Mouse (Mus musculus): ENCODE measurements around the gene Evpl.
A peak's percentile ranks its signal among the peaks of the same experiment; 100 is the strongest.

Gene Evpl

DNA sequence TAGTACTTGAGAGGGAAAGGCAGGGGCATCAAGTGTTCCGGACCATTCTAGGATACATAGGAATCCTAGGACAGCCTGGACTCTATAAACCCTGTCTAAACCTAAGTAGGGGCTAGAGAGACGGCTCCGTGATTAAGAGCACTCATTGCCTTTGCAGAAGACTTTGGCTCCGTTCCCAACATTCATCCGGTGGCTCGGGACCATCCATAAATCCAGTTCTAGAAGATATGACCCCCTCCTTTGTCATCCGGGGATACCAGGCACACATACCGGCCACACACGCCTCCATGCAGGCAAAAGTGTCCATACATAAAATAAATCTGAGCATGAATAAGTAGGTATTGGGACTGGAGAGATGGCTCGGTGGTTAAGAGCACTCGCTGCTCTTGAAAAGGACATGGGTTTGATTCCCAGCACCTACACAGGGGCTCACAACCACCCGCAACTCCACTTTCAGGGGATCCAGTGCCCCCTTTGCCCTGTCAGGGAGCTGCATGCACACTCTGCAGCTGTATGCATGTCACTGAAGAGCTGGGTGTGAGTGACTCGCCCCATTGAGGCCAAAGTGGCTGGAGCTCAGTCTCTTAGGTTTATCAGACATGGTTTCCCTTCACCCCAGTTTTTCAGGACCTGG is 23.9 kb downstream of the Evpl start:
- DNase-seq (ENCODE audit: low spot score), result no peak

- no peak for DNase-seq (ENCODE audit: low spot score)
Observed at GRCm38 (mm10) chr11:116212847-116213246, 25.0 kb downstream of the Evpl start.

- no peak for DNase-seq (ENCODE audit: low spot score)
Observed at GRCm38 (mm10) chr11:116210696-116211095, 27.2 kb downstream of the Evpl start.

GRCm38 (mm10) chr11:116209257-116209656 is 28.6 kb downstream of the Evpl start:
- DNase-seq (ENCODE audit: low spot score), result no peak

- no peak for DNase-seq (ENCODE audit: low spot score)
Observed at GRCm38 (mm10) chr11:116208660-116209059, 29.2 kb downstream of the Evpl start.

- no peak for DNase-seq (ENCODE audit: low spot score)
Observed at GRCm38 (mm10) chr11:116206678-116207077, 31.2 kb downstream of the Evpl start.

DNA sequence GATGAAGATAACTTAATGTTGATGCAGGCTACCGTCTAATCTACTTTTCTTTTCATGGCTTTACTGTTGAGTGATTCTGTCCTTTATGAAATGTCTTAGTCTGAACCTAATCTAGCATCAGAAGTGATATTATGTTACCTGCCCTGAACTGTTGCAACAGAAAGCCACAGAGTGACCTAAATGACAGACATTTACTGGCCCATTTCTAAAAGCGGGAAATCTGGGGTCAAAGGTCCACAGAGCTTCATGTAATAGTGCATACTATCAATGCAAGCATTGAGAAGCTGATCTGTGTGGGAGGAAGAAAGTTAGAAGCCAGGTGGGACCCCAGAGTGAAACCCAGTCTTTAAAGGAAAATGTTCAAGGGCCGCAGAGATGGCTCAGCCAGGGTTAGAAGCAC is 34.7 kb downstream of the Evpl start:
- no peak for DNase-seq (ENCODE audit: low spot score)

- DNase-seq (ENCODE audit: low spot score), result no peak
Observed at GRCm38 (mm10) chr11:116201151-116201550, 36.7 kb downstream of the Evpl start.

GRCm38 (mm10) chr11:116198639-116199531 is 39.0 kb downstream of the Evpl start, which contains the start of the genes Ten1 and Acox1:
Ten1 (plus strand) TSS chr11:116198855.
Acox1 (minus strand) TSS chr11:116199045.
- DNase-seq (ENCODE audit: low spot score), result peak; percentile 92

GRCm38 (mm10) chr11:116198132-116198531 is 39.7 kb downstream of the Evpl start:
- DNase-seq (ENCODE audit: low spot score), result no peak

DNA sequence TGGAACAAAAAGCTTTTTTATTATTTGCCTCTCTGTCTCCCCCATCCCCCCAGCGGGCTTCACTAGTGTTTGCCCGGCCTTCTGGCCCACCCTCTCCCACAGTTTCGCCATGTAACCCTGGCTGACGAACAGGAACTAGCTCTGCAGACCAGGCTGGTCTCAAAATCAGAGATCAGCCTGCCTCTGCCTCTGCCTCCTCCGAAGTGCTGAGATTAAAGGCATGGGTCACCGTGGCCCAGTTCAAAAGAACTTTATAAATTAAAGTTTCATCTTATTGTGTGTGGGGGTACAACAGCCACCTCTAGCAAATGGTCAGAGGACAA is 40.3 kb downstream of the Evpl start:
- no peak for DNase-seq (ENCODE audit: low spot score)

DNA sequence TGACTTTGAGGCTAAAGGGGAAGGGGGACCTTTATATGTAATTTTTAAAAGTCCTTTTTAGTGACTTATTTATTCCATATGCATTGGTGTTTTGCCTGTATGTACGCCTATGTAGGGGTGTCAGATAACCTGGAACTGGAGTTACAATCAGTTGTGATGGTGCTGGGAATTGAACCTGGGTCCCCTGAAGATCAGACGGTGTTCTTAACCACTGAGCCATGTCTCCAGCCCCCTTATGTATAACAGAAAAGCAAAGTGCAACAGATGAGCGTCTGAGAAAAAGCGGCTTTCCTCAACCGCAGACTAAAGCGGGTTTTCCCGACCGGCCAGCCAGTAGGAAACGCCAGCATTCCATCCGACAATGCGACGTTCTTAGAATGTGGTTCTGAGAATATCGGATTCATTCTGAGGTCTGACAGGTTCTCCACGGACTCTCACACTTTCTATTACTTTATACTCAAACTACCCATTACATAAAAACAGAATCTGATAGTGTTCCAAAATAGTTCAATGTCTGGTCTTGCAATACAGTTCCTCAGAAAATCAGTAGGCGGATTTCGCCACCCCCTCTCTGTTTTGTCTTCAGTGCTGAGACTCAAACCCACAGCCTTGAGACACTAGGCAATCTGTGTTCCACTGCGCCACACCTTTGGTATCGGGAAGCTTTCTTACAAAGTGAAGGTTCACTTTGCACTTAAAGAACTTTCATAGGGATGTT is 40.9 kb downstream of the Evpl start:
- no peak for DNase-seq (ENCODE audit: low spot score)

DNA sequence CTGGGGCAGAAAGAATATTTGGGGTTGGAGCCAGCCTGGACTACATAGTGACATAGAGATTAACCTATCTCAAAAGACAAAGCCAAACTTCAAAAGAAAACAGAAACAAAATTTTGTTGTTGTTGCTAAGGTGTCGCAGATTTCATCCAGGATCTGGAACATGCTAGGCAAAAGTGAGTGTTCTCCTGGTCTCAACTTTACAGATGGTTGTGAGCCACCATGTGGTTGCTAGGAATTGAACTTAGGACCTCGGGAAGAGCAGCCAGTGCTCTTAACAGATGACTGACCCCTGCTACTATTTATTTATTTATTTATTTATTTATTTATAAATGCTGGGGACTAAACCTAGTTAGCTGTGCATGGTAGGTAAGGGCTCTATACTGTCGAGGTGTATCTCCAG is 41.5 kb downstream of the Evpl start:
- no peak for DNase-seq (ENCODE audit: low spot score)

GRCm38 (mm10) chr11:116195252-116195651 is 42.6 kb downstream of the Evpl start:
- DNase-seq (ENCODE audit: low spot score), result no peak

DNA sequence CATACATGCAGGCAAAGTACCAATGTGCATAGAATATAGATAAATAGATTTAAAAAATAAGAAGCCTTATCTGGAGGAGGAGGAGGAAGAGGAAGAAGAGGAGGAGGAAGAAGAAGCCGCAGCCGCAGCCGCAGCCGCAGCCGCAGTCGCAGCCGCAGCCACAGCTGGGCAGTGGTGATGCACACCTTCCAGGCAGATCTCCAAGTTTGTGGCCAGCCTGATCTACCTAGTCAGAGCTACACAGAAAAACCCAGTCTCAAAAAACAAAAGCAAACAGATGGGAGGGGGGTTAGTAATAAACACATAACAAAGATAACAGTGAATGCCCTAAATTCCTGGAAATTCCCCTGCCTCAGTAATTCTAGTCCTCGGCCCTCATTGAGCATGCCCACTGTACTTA is 43.3 kb downstream of the Evpl start:
- DNase-seq (ENCODE audit: low spot score), result no peak

- DNase-seq (ENCODE audit: low spot score), result no peak
Observed at GRCm38 (mm10) chr11:116187226-116187930, 50.5 kb downstream of the Evpl start.

- DNase-seq (ENCODE audit: low spot score), result no peak
Observed at GRCm38 (mm10) chr11:116186360-116186759, 51.5 kb downstream of the Evpl start.

DNA sequence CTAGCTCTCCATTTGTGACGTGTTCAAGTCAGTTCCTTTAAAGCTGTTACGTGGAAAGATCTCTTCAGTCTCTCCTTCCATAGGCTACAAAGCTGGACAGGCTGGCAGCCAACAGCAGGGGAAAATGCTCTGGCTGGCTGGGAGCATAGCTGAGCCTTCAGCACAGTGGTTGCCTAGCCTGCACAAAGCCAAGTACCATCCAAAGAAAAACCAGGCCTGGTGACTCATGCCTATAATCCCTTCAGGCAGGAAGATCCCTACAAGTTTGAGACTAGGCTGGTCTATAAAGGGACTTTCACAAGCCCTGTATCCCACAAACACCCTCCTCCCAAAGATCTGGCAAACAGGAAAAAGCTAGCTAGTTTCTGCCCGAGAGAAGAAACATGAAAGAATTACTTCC is 52.0 kb downstream of the Evpl start:
- no peak for DNase-seq (ENCODE audit: low spot score)

GRCm38 (mm10) chr11:116178411-116179121 is 59.3 kb downstream of the Evpl start:
- no peak for DNase-seq (ENCODE audit: low spot score)

GRCm38 (mm10) chr11:116176010-116176409 is 61.9 kb downstream of the Evpl start:
- DNase-seq (ENCODE audit: low spot score), result no peak

DNA sequence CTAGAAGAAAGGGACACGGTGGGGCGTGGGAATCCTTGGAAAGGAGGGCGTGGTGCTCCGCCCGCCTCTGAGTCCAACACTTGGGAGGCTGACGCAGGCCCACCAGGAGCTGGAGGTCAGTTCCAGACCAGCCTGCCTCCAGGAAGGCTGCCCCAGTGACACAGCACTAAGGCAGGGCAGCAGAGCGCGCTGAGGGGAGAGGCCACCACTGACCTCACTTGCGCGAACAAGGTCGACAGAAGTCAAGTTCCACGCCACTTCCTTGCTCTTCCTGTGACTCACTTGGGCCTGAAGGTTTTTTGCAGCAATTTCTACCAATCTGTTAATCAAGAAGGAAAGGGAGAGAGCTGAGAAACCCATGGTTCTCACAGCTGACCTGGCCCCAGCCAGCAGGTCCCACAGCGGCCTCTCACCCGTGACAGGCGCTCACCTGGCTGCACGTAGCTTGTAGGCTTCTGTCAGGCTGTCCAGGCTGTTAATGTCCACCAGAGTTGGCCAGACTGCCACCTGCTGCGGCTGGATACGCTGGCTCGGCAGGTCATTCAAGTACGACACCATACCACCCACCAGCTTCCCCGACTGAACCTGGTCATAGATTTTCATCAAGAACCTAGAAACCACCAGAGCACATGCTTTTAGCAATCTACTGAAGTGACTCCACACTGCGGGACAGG is 63.0 kb downstream of the Evpl start:
- DNase-seq (ENCODE audit: low spot score), result no peak
